Mouse (Mus musculus): ENCODE measurements around the gene Llcfc1. TPM values are rescaled to one million over a fixed set of nuclear protein-coding genes. Genes with fewer than 3 reads are reported as not detected.

Llcfc1 gene
- total RNA-seq, 2 experiments from 2014 or later, result not detected

- DNase-seq, result no peak
Observed at GRCm38 (mm10) chr6:41704123-41704522, 19.9 kb downstream of the Llcfc1 start, which contains the start of gene Kel. Kel (minus strand) TSS chr6:41704339.

DNA sequence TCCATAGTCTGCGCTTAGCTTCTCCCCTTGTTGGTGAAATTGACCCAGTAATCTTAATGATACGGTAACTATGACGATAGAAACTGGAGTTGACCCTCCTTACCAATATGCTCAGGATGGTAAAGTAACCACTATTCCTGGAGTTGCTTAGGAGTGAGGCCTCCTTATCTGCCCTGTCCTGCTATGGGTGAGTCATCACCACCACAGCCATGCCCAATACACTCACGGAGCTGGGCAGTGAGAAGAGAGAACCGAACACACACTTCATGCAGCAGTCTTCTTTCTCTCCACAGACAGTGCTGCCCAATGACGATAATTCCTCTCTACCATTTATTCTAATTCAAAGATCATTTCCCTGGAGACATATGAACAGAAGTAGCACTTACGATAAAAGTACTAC lies 22.0 kb downstream of the Llcfc1 start:
- DNase-seq, result no peak

- no peak for DNase-seq
Observed at GRCm38 (mm10) chr6:41710281-41710680, 26.1 kb downstream of the Llcfc1 start.

- no peak for DNase-seq
Observed at GRCm38 (mm10) chr6:41721430-41721829, 37.2 kb downstream of the Llcfc1 start.

- no peak for DNase-seq
Observed at GRCm38 (mm10) chr6:41727989-41728609, 43.9 kb downstream of the Llcfc1 start.

GRCm38 (mm10) chr6:41734719-41735470 lies 50.7 kb downstream of the Llcfc1 start:
- no peak for DNase-seq

Other genes starting within 250 kb of the Llcfc1 start
- gene Gm10334, start 238.3 kb upstream of the Llcfc1 start, total RNA-seq (2021), result not detected
- gene Prss1, start 225.5 kb upstream of the Llcfc1 start, total RNA-seq (2021), result not detected
- gene Prss2, start 162.6 kb upstream of the Llcfc1 start, total RNA-seq (2021), result not detected
- 10 to 100 TPM in 1 of 2 experiments, 1 to 10 TPM in 1; 4.4 to 19.0 TPM for gene Ephb6, start 78.9 kb upstream of the Llcfc1 start, total RNA-seq (2021)
- gene Trpv6, start 48.0 kb upstream of the Llcfc1 start, total RNA-seq (2021), result not detected
- under 1 TPM in 1 of 2 experiments, not detected in 1; 0.10 TPM for gene Trpv5, start 3.7 kb upstream of the Llcfc1 start, total RNA-seq (2021)
- not detected for gene Kel, start 19.9 kb downstream of the Llcfc1 start, total RNA-seq (2021)
- not detected for gene Olfr459, start 90.7 kb downstream of the Llcfc1 start, total RNA-seq (2021)
- gene Pip, start 163.1 kb downstream of the Llcfc1 start, total RNA-seq (2021), result not detected
- not detected for gene Sval2, start 168.6 kb downstream of the Llcfc1 start, total RNA-seq (2021)

Data from adrenal gland, postnatal 36 days (tissue).